Mouse (Mus musculus) NIH3T3 (cell line): ENCODE measurements around the gene Dop1a.
A peak's percentile ranks its signal among the peaks of the same experiment; 100 is the strongest.

ENCODE experiments used
- DNase-seq: peaks from one replicate; pipeline ENCODE4 v3.0.0-alpha.2; 2012; ENCODE audit warnings: low read depth

Gene Dop1a

DNA sequence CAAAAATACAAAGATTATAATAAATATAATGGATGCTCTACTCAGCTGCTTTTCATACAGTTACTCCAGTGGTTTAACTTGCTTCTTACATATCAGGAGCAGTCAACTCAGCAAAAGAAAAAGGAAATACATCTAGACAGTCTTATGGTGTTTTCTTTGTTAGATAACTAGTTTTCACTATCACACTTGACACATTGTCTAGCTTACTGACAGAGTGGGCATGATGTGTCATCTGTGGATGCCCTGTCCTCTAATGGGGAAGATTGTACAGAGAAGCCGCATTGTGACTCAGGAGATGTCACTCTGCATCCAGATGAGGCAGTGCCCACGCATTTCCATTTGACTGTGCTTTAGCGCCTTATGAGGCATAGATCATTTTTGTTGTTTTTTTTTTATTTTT, 32.1 kb downstream of the Dop1a start:
- no peak for DNase-seq

GRCm38 (mm10) chr9:86507437-86507836, 40.5 kb downstream of the Dop1a start:
- DNase-seq, result no peak

GRCm38 (mm10) chr9:86513733-86514132, 46.8 kb downstream of the Dop1a start:
- DNase-seq, result no peak

DNA sequence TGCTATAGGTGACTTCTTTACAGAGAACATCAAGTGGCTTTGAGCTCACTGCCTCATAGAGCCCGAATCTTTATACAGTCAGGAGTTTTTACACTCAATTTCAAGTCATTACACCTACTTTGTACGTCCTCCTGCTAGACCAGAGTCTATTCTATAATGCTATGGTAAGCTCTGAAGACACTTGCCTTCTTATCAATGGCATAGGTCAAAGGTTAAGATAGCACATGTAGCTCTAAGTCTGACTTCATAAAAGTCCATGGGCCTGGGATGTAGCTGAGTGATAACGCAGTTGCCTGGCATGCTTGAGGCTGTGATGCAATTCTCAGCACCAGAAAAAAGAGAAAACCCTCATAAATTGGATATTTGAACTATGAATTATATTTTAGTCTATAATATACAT, 47.4 kb downstream of the Dop1a start:
- DNase-seq, result no peak

DNA sequence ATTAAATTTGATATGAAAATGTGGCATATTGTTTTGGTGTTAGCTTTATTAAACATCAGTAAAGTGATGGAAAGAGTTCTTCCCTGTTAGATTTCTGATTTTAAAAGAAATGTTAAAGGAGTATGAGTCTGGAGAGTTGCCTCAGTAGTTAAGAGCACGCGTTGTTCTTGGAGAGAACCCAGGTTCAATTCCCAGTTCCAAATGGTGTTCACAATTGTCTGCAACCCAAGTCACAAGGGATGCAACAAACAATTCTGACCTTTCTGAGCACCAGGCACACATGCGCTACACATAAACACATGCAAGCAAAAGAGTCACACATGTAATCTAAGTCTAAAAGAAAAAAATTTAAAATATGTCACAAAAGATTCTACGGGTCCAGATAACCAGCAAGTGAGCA, 47.8 kb downstream of the Dop1a start:
- no peak for DNase-seq

- DNase-seq, result no peak
Measured at GRCm38 (mm10) chr9:86522335-86522734, 55.4 kb downstream of the Dop1a start.

DNA sequence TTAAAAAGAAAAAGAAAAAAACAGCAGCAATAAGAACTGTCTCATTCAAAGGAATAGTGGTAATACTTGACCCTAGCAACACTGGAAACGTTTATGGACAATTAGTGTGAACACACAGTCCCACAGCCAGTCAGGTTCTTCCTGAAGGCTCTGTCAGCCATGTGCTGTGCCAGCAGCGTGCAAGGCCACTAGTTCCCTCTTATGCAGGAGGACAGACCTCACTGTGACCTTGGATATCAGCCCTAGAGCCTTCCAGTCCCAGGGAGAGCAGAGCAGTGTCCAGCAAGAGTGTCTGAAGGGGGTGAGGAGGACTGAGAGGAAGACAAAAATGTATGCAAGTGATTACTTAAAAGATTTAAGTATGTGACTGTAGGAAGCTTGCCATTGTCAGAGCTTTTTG, 58.6 kb downstream of the Dop1a start:
- DNase-seq, result no peak

GRCm38 (mm10) chr9:86534071-86534470, 67.1 kb downstream of the Dop1a start:
- no peak for DNase-seq

DNA sequence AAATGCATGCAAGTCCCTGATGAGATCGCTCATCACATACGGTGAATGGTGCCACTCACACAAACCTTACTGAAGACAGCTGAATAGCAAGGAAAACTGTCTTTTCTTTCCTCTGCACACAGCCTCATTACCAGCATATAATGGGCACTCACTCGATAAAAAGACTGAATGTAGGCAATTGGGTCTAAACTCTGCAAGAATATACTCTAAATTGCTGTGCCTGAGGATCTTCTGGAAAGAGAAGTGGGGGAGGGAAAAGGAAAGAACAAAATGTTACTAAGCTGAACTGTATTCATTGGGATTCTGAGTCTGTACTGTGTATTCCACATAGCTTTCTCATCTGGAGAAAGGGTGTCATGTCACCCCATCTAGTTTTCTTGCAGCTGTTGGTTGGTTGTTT, 76.5 kb downstream of the Dop1a start:
- DNase-seq, result no peak

GRCm38 (mm10) chr9:86544559-86544958, 77.6 kb downstream of the Dop1a start:
- no peak for DNase-seq

DNA sequence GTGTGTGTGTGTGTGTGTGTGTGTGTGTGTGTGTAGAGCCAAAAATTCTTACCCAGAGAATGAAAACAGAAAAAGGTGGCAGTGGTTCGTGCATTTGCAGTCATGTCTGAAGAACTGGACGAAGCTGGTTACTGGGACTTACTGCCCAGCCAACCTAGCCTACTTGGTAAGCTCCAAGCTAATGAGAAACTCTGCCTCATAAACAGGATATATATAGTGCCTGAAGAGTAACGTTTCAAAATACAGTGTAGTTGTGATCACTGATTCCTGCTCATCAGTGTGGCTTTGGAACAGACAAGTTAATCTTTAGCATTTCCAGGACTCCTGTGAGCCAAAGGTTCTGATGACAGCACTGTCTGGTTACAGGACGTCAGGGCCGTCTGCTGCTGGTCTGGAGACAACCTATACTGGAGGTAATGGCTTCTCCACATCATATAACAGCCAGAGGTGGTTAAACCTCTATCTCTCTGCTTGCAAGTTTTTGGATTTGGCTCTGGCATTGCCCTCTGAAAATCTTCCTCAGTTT, 82.7 kb downstream of the Dop1a start:
- DNase-seq, result no peak

- DNase-seq, result no peak
Measured at GRCm38 (mm10) chr9:86550717-86551116, 83.8 kb downstream of the Dop1a start.

- DNase-seq, result no peak
Measured at GRCm38 (mm10) chr9:86553886-86554285, 86.9 kb downstream of the Dop1a start.

DNA sequence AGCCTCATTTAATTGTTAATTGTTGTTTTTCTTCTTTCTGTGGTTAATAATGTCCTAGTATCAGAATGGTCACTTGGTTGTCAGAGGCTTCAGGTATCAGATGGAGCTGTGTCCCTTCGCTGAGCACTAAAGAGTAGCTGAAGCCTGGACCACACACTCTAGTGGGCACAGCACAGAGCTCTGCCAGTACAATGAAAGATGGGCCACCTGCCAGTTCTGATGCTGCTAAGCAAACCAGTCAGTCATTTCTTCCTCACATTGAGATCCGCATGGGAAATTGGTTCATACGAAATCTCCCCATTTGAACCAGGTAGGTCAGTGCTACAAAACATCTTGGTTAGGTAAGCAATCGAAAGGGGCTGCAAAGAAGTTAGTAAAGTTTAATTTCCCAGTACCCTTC, 87.7 kb downstream of the Dop1a start:
- no peak for DNase-seq

DNA sequence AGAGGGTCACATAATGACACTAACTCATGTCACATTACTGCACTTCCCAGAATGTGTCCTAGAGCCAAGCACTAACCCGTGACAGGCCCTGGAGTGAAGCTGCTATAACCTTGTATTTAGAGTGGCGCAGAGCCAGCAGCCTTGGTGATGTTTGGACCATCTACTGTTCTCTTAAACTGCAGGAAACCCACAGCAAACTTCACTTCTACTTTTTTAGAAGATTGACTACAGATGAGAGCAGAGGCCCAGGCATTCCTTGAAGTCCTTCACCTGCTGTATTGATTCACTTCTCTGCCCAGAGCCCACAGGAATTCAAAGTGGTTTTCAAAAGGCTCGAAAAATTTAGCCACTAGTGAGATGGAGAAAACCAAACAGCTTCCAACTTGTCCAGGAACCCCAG, 93.6 kb downstream of the Dop1a start:
- no peak for DNase-seq

DNA sequence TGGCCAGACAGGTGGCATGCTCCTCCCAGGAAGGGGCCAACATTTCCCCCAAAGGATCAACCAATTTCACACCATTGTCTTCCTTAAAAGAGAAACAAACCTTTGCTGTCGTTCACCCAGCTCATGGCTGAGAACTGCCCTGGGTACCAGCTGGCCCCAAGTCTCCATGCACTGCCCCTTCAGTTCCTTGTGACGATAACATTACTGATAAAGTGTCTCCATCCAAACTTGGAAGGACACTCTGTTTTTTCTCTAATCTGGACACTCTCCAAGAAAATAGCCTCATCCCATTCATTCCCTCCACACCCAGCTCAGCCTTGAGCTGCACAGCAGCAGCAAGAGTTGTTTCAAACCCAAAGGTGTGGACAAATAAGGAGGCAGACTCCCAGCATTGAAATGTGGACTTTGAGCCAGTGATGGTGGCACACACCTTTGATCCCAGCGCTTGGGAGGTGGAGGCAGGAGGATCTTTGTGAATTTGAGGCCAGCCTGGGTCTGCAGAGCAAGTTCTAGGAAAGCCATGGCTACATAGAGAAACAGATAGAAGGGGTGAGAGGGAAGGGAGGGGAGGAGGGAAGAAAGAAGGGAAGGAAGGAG, 102.5 kb downstream of the Dop1a start:
- DNase-seq, result no peak

DNA sequence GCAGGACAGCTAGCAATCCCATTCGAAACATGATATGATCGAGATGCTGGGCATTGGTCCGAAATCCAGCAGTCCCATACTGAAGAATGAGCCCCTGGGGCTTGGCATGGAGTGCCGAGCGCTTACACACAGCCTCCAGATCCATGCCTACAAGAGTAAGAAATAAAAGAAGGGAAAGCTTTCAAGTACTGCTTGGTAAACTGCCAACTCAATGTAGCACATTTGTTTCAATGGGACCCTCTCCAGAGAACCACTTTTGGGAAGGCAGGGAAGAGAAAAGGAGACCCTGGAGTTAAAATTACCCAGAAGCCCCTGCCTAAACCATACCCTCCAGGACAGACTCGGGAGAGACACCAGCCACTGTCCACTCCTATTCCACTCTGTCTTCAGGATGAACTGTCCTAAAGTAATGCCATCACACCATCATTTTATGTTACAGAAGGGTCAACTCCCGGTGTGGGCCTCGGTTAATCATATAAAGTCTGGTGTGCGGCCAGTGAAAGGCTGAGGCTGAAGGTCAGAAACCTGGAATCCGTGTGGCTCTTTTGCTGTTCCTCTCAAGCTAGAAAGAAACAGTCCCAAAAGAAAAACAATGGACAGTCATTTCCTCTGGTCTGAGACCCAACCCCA, 103.4 kb downstream of the Dop1a start:
- DNase-seq, result no peak

DNA sequence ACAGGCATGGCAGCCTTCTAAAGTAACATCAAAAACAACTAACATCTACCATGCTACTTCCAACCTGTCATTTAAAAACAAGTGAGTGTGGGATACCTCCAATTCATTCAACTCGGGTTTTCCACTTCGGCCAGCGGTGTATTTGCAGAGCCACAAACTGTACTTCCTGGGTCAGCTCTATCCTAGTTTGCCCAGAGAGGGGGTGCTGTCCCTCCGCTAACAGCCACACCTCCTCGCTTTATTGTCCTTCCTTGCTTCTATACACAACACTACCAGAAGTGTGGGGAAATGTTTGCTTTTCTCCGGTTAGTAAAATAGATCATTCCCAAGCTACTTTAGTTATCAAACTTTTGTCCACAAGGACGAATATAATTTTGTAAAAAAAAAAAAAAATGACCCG, 104.0 kb downstream of the Dop1a start:
- peak; percentile 24 for DNase-seq

DNA sequence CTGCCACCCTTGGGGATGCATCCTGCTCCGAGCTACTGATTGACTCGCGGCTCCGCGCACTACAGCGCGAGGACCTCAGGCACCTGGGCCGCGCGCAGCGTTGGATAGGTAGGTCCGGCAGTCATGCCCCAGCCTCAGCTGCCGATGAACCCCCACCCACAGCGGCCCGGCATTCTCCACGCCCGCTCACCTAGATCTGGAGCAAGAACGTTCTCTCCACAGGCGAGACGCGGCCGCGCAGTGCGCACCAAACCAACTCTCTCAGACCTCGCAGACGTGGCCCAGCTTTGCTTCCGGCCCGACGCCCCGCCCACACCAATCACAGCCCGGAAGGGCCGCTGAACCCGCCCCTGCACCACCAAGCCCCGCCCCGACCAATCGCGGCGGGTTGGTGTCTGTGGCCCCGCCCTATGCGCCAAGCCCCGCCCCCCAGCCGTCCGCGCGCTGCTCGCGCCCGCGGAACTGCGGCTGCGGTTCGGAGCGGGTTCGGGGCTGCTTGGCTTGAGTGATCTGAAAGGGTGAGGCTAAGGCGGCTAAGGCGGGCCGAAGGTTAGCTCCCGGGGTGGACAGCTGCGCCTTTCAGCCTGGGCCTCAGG, 104.7 kb downstream of the Dop1a start, which contains the start of the genes Pgm3 and Rwdd2a:
TSS of gene Pgm3 (minus strand) at position 303 of the 596 bp plus-strand sequence.
TSS of gene Rwdd2a (plus strand) at position 452 of the 596 bp plus-strand sequence.
- DNase-seq, result peak; percentile 96

- no peak for DNase-seq
Measured at GRCm38 (mm10) chr9:86572196-86572595, 105.2 kb downstream of the Dop1a start.

GRCm38 (mm10) chr9:86572636-86573291, 105.8 kb downstream of the Dop1a start:
- DNase-seq, result peak; percentile 79

DNA sequence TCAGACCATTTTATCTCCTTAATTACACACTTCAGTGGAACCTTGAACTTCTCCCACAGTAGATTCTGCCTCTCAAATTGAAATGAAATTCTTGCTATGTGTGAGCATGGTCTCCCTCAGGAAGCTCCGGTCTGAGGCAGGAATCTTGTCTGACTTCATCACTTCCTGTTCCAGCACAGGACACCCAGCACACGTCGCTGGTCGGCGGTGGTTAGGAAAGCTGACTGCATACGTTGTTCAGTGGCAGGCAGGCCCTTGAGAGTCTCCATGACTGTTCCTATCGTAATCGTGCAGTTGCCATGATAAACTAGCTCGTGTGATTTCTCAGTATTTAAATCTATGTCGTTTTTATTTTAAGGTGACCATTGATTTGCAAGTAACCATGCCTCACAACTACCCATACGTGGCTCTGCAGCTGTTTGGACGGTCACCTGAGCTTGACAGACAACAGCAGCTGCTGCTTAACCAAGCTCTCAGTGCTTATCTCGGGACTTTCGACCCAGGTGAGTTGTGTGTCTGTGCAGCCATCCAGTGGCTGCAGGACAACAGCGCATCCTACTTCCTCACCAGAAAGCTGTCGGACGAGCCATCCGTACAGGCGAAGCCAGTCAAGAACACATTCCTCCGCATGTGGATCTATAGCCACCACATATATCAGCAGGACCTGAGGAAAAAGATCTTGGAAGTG, 106.8 kb downstream of the Dop1a start:
- DNase-seq, result no peak
